Mouse (Mus musculus): ENCODE results near the gene Eea1.

GRCm38 (mm10) chr10:96094559-96094958, 154.1 kb downstream of the Eea1 start:
- TF ChIP-seq CTCF (IDR thresholded peaks at IDR 0.05; ENCODE audit: control insufficient read depth, insufficient read depth, insufficient read length) (no peak), MAX (IDR thresholded peaks at IDR 0.05) (no peak), MYOG (IDR thresholded peaks at IDR 0.05; ENCODE audit: control insufficient read depth, extremely low read depth, insufficient read length) (no peak)

Measured in C2C12 (cell line).